Comparison of ENCODE assay signal across 10 mouse cellular contexts in the genomic region with DNA sequence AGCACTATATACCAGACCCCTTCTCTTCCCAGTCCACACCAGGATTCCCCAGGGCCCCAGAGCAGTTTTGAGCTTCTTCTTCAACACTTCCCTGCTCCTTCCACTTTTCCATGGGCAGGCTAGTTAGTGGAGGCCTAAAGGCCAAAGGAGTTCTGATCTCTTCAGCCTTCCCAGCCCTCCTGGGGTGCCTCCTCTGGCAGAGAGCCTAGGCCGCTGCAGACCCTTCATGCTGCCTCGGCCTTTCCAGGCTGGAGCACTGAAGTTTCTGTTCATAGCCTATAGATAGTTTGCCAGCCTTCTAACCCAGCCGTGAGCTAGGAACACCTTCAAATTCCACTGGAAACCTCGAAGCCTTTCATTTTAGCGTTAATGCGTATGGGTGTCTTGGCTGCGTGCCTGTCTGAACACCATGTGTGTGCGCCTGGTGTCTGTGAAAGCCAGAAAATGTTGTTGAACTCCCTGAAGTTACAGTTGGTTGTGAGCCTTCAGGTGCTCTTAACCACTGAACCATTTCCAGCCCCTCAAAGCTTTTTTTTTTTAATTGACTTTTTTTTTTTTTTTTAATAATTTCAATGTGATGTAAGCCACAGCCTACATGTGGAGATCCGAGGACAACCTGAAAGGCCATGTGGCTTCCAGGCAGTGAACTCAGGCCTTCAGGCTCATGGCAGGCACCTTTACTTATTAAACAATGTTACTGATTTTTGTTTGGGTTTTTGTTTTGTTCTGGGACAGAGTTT. TPM values are rescaled to one million over a fixed set of nuclear protein-coding genes. Genes with fewer than 3 reads are reported as not detected.
DNase-seq lines count a peak whose midpoint lies in the region; ATAC-seq and TF ChIP-seq lines count a peak whose summit lies in the region.
"Had no signal": no experiment of that assay in that cellular context is flagged by ENCODE, and none has a peak within 500 bp of the region (broad histone marks: within the 10 kb centered on the region; RNA-seq: fewer than 3 reads in every experiment).

No protein-coding gene starts in this region.

- peak overlapping the region; percentile 17; the same call in 1 of the 2 replicates for H3K27ac ChIP-seq in ES-E14 (ENCODE audit: insufficient read depth, low read depth, low read length, poor library complexity, severe bottlenecking)
- peak overlapping the region; percentile 87 for H3K27ac ChIP-seq in limb, embryonic 14.5 days (replicated peaks; ENCODE audit: low read depth, low read length)

- in situ Hi-C loops in ES-E14 (cut with MboI; ENCODE audit: low sequenced_read_pairs in 2 of 2, unreplicated experiment in 2 of 2) = no loop called here

- H3K4me3 ChIP-seq in ES-E14 (ENCODE audit: insufficient read depth in 1 of 2, low read depth in 1 of 2, low read length in 2 of 2, poor library complexity in 1 of 2, severe bottlenecking in 1 of 2) = no peak overlapping the region
- H3K4me3 ChIP-seq in limb, embryonic 14.5 days (replicated peaks; ENCODE audit: low read length) = no peak overlapping the region

- H3K36me3 ChIP-seq in ES-E14 (ENCODE audit: control insufficient read depth, insufficient read depth, low read length, poor library complexity, severe bottlenecking) = no peaks in the 10 kb centered on the region
- no peaks in the 10 kb centered on the region for H3K36me3 ChIP-seq in limb, embryonic 14.5 days (ENCODE audit: control insufficient read depth, insufficient read depth, low read length)

- H3K27me3 ChIP-seq in limb, embryonic 14.5 days (ENCODE audit: control insufficient read depth, insufficient read depth, low read length) = no peaks in the 10 kb centered on the region

- H3K4me2 ChIP-seq in limb, embryonic 14.5 days (replicated peaks; ENCODE audit: low read depth, low read length, severe bottlenecking) = no peak overlapping the region

- intact Hi-C loops in left cerebral cortex, postnatal 14 days (cut with DNase I) = no loop called here

- H3K9ac ChIP-seq in ES-E14 (ENCODE audit: insufficient read depth, low read depth, low read length, poor library complexity, severe bottlenecking) = no peak overlapping the region
- no peak overlapping the region for H3K9ac ChIP-seq in limb, embryonic 14.5 days (ENCODE audit: low read depth, low read length, severe bottlenecking)

- no peak for TF ChIP-seq POLR2A in limb, embryonic 14.5 days (IDR thresholded peaks at IDR 0.05; ENCODE audit: borderline replicate concordance, extremely low read depth, insufficient read depth, insufficient read length)

- H3K4me1 ChIP-seq in ES-E14 (ENCODE audit: control insufficient read depth in 2 of 2, insufficient read depth in 2 of 2, low read length in 2 of 2, poor library complexity in 1 of 2) = peaks cover 21 to 28% of the 10 kb centered on the region in 2 experiments
- H3K4me1 ChIP-seq in limb, embryonic 14.5 days (ENCODE audit: control insufficient read depth, insufficient read depth, low read length) = peaks cover 55% of the 10 kb centered on the region

- ATAC-seq in limb, embryonic 14.5 days (ENCODE audit: low FRiP score, low read depth) = peak; percentile 36

- 19% methylated on average over 9 of the region's 9 CpGs for WGBS in limb, embryonic 14.5 days

- no peaks in the 10 kb centered on the region for H3K9me3 ChIP-seq in ES-E14 (ENCODE audit: control insufficient read depth, insufficient read depth, low read depth, low read length)
- no peaks in the 10 kb centered on the region for H3K9me3 ChIP-seq in limb, embryonic 14.5 days (ENCODE audit: control insufficient read depth, low read length)

- DNase-seq in heart, adult 11 months = peak; percentile 89
- no peak for DNase-seq in heart, adult 8-10 months (ENCODE audit: low spot score)
- DNase-seq in ES-E14 (ENCODE audit: low read depth, low spot score) = no peak
- DNase-seq in kidney, adult 11 months = peak; percentile 63
- peak; percentile 76 for DNase-seq in limb, embryonic 14.5 days (ENCODE audit: low spot score)
- DNase-seq in left cerebral cortex, adult 18-20 months (ENCODE audit: low spot score in 2 of 2) = no peak
- no peak for DNase-seq in layer of hippocampus, postnatal 10 days (ENCODE audit: low spot score in 2 of 2)
- no peak for DNase-seq in left cerebral cortex, postnatal 14 days (ENCODE audit: low spot score in 2 of 2)
- DNase-seq: cerebellum, adult 8-10 months had no signal

TF ChIP-seq in ES-E14, 5 proteins besides CTCF, POLR2A, EP300 and RAD21:
- no peak for TF ChIP-seq CHD2 (IDR thresholded peaks at IDR 0.05; ENCODE audit: low read depth, low read length)
- TF ChIP-seq ZC3H11A (IDR thresholded peaks at IDR 0.05; ENCODE audit: borderline replicate concordance, low read depth, low read length) = no peak
- TF ChIP-seq MAFK (IDR thresholded peaks at IDR 0.05; ENCODE audit: insufficient read depth, low read depth, low read length) = no peak
- TF ChIP-seq HCFC1 (IDR thresholded peaks at IDR 0.05; ENCODE audit: borderline replicate concordance, insufficient read depth, low read length) = no peak
- no peak for TF ChIP-seq ZNF384 (IDR thresholded peaks at IDR 0.05; ENCODE audit: low read depth, low read length)

RNA-seq across cellular contexts. Expression of gene Oaf, which starts 23.3 kb away (rescaled TPM):
- total RNA-seq in heart, adult 8-10 months (2022) = 10 to 100 TPM in 1 of 4 experiments, 1 to 10 TPM in 3; 8.9 to 10.2 (median 9.0) TPM
- 8.4 and 22.8 TPM in 2 replicates for total RNA-seq in ES-E14 (2012; rRNA removed)
- 149 and 154 TPM in 2 replicates for polyA plus RNA-seq in limb, embryonic 14.5 days (2012; rRNA removed)
- 145 and 172 TPM in 2 replicates for polyA plus RNA-seq in limb, embryonic 14.5 days (2014; fragmentation: Nextera tagmentation; extraction: Ambion mirVana)
- 10 to 100 TPM; 15.2 to 17.9 TPM for total RNA-seq in left cerebral cortex, adult 18-20 months (2021)
- total RNA-seq in layer of hippocampus, postnatal 10 days (2021) = 10 to 100 TPM; 12.2 to 14.6 TPM
- total RNA-seq in left cerebral cortex, postnatal 14 days (2021) = 10 to 100 TPM; 13.6 to 14.2 TPM

RNA-seq across cellular contexts. Expression of gene Trim29, which starts 47.7 kb away (rescaled TPM):
- not detected for total RNA-seq in heart, adult 8-10 months (2022)
- 0.22 and 0.74 TPM in 2 replicates for total RNA-seq in ES-E14 (2012; rRNA removed)
- polyA plus RNA-seq in limb, embryonic 14.5 days (2012; rRNA removed) = 41.5 and 49.4 TPM in 2 replicates
- polyA plus RNA-seq in limb, embryonic 14.5 days (2014; fragmentation: Nextera tagmentation; extraction: Ambion mirVana) = 68.8 and 77.6 TPM in 2 replicates
- under 1 TPM in 1 of 2 experiments, not detected in 1; 0.30 TPM for total RNA-seq in left cerebral cortex, adult 18-20 months (2021)
- under 1 TPM; 0.25 to 0.83 TPM for total RNA-seq in layer of hippocampus, postnatal 10 days (2021)
- total RNA-seq in left cerebral cortex, postnatal 14 days (2021) = under 1 TPM; 0.22 to 0.23 TPM
- total RNA-seq: megakaryocyte, adult 5-6 weeks had no signal

RNA-seq across cellular contexts. Expression of gene Pou2f3, which starts 52.8 kb away (rescaled TPM):
- total RNA-seq in heart, adult 8-10 months (2022) = not detected
- total RNA-seq in ES-E14 (2012; rRNA removed) = 0.58 and 1.5 TPM in 2 replicates
- polyA plus RNA-seq in limb, embryonic 14.5 days (2012; rRNA removed) = 6.5 and 6.9 TPM in 2 replicates
- 5.2 and 7.9 TPM in 2 replicates for polyA plus RNA-seq in limb, embryonic 14.5 days (2014; fragmentation: Nextera tagmentation; extraction: Ambion mirVana)
- total RNA-seq in left cerebral cortex, adult 18-20 months (2021) = under 1 TPM; 0.21 to 0.37 TPM
- under 1 TPM in 1 of 2 experiments, not detected in 1; 0.22 TPM for total RNA-seq in layer of hippocampus, postnatal 10 days (2021)
- not detected for total RNA-seq in left cerebral cortex, postnatal 14 days (2021)
- total RNA-seq: megakaryocyte, adult 5-6 weeks had no signal

Comparison
In these comparisons a context has a peak if more than half of its experiments do, and no peak if none do; other contexts are left out.
1. DNase-seq: peak in heart, adult 11 months (single experiment), kidney, adult 11 months (single experiment) and limb, embryonic 14.5 days (single experiment); none in heart, adult 8-10 months (single experiment), ES-E14 (single experiment), left cerebral cortex, adult 18-20 months (0 of 2), layer of hippocampus, postnatal 10 days (0 of 2) and left cerebral cortex, postnatal 14 days (0 of 2).